Comparison of ENCODE assay signal across 16 mouse cellular contexts in the genomic region with DNA sequence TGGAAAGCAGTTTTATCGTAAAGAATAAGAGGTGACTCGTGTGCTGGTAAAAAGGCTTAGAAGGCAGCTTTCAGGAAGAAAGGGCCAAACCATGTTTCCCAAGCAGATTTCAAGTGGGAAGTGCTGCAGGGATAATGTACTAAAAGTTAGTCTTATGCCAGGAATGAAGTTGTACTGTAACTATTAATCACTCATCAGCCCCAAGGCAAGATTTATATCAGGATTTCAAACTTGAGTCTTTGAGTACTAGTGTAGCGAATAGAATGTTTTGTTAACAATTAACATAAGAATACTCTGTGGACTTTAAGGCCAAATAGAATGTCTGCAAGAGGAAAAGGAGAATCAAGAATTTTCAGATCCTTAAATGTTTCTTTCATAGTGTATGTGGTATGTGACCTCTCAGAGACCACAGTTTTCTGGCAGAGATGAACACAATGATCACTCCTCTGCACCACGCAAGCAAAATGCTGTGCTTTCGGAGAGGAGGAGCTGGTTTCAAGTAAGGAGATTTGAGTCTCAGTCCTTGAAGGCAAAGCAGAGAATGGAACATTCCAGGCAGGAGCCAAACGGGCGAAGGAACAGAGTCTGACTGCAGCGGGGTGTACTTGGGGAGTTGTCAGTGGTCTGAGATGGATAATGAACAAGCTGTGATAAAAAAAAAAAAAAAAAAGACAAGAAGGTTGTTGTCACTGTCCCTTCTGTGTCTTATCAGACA. TPM values are rescaled to one million over a fixed set of nuclear protein-coding genes. Genes with fewer than 3 reads are reported as not detected.
DNase-seq lines count a peak whose midpoint lies in the region; ATAC-seq and TF ChIP-seq lines count a peak whose summit lies in the region.
"Had no signal": no experiment of that assay in that cellular context is flagged by ENCODE, and none has a peak within 500 bp of the region (broad histone marks: within the 10 kb centered on the region; RNA-seq: fewer than 3 reads in every experiment).

No protein-coding gene starts in this region.

- no peak overlapping the region for H3K27ac ChIP-seq in heart, embryonic 10.5 days
- peak overlapping the region; percentile 65 for H3K27ac ChIP-seq in limb, embryonic 15.5 days
- no peak overlapping the region for H3K27ac ChIP-seq in intestine, postnatal 0 days (ENCODE audit: low read depth, low read length)
- H3K27ac ChIP-seq: embryonic facial prominence, embryonic 13.5 days; hindbrain, postnatal 0 days had no signal

- H3K27me3 ChIP-seq in heart, embryonic 10.5 days (ENCODE audit: insufficient read depth, poor library complexity, severe bottlenecking) = no peaks in the 10 kb centered on the region
- H3K27me3 ChIP-seq in Patski = no peaks in the 10 kb centered on the region
- H3K27me3 ChIP-seq in limb, embryonic 15.5 days = no peaks in the 10 kb centered on the region
- H3K27me3 ChIP-seq in intestine, postnatal 0 days (replicated peaks; ENCODE audit: control insufficient read depth, insufficient read depth, low read length) = no peaks in the 10 kb centered on the region
- H3K27me3 ChIP-seq: embryonic facial prominence, embryonic 13.5 days had no signal

- no peak overlapping the region for H3K4me3 ChIP-seq in heart, embryonic 10.5 days
- no peak overlapping the region for H3K4me3 ChIP-seq in limb, embryonic 15.5 days
- H3K4me3 ChIP-seq in intestine, postnatal 0 days (ENCODE audit: low read depth, low read length) = no peak overlapping the region
- H3K4me3 ChIP-seq: embryonic facial prominence, embryonic 13.5 days; myocyte had no signal

- H3K4me1 ChIP-seq in heart, embryonic 10.5 days = no peaks in the 10 kb centered on the region; the same call in 1 of the 2 replicates
- 0 out of 2 replicates have a peak, but pooled peaks cover 5% of the 10 kb centered on the region for H3K4me1 ChIP-seq in limb, embryonic 15.5 days
- H3K4me1 ChIP-seq in intestine, postnatal 0 days (replicated peaks; ENCODE audit: control insufficient read depth, insufficient read depth, low read length) = no peaks in the 10 kb centered on the region

- H3K9ac ChIP-seq in limb, embryonic 15.5 days = no peak overlapping the region
- no peak overlapping the region for H3K9ac ChIP-seq in intestine, postnatal 0 days (ENCODE audit: low read depth, low read length)
- H3K9ac ChIP-seq: embryonic facial prominence, embryonic 13.5 days; liver, postnatal 0 days had no signal

- peak; percentile 18 for DNase-seq in heart, postnatal 4 days
- no peak for DNase-seq in heart, embryonic 10.5 days (ENCODE audit: low spot score)
- peak; percentile 19 for DNase-seq in Patski (ENCODE audit: low read depth, low spot score)
- DNase-seq in kidney, adult 8-10 months = peak; percentile 41 to 63
- no peak for DNase-seq in right cerebral cortex, postnatal 10 days (ENCODE audit: low spot score in 2 of 2)
- DNase-seq in right cerebral cortex, postnatal 25 days = no peak
- DNase-seq: B cell, adult 2 months; cerebellum, adult 9-11 months; liver, postnatal 0 days; right cerebral cortex, postnatal 4 days had no signal

- no peaks in the 10 kb centered on the region for H3K9me3 ChIP-seq in heart, embryonic 10.5 days
- H3K9me3 ChIP-seq in limb, embryonic 15.5 days = no peaks in the 10 kb centered on the region
- H3K9me3 ChIP-seq in intestine, postnatal 0 days (ENCODE audit: control insufficient read depth) = no peaks in the 10 kb centered on the region
- H3K9me3 ChIP-seq: embryonic facial prominence, embryonic 13.5 days; G1E had no signal

- in situ Hi-C loops in Patski (cut with MboI; ENCODE audit: low pct_unique_long_range_greater_than_20kb) = no loop called here

- no peak overlapping the region for H3K4me2 ChIP-seq in limb, embryonic 15.5 days
- no peak overlapping the region for H3K4me2 ChIP-seq in intestine, postnatal 0 days (replicated peaks; ENCODE audit: low read depth)
- H3K4me2 ChIP-seq: embryonic facial prominence, embryonic 13.5 days had no signal

- no peak for TF ChIP-seq CTCF in Patski (IDR thresholded peaks at IDR 0.05)
- TF ChIP-seq CTCF in intestine, postnatal 0 days (IDR thresholded peaks at IDR 0.05; ENCODE audit: low read depth) = no peak

- CTCF ChIA-PET in Patski (lab: Charles Lee) = interaction anchor here (1.0 kb wide), 1 partner anchor 28 kb away, joined by 3 read pairs; no protein-coding TSS in a partner anchor

- no peaks in the 10 kb centered on the region for H3K36me3 ChIP-seq in heart, embryonic 10.5 days
- H3K36me3 ChIP-seq in limb, embryonic 15.5 days = no peaks in the 10 kb centered on the region
- H3K36me3 ChIP-seq in intestine, postnatal 0 days (ENCODE audit: control insufficient read depth, insufficient read depth) = no peaks in the 10 kb centered on the region
- H3K36me3 ChIP-seq: embryonic facial prominence, embryonic 13.5 days; G1E had no signal

- POLR2A ChIA-PET in Patski (lab: Charles Lee) = no interaction called here

- ATAC-seq in Patski = no peak
- peak; percentile 65; the same call in 1 of the 2 replicates for ATAC-seq in limb, embryonic 15.5 days (ENCODE audit: insufficient number of reproducible peaks, low FRiP score, low TSS enrichment, low read depth)
- no peak for ATAC-seq in intestine, postnatal 0 days
- ATAC-seq: hindbrain, postnatal 0 days; liver, postnatal 0 days had no signal

- WGBS in heart, embryonic 10.5 days = 66% methylated on average over 8 of the region's 8 CpGs
- 54% methylated on average over 8 of the region's 8 CpGs for WGBS in limb, embryonic 15.5 days
- 61% methylated on average over 8 of the region's 8 CpGs for WGBS in intestine, postnatal 0 days

RNA-seq across cellular contexts. Expression of a gene that starts 21.9 kb away (rescaled TPM):
- total RNA-seq in heart, postnatal 4 days (2021) = 10 to 100 TPM; 37.7 to 39.9 TPM
- polyA plus RNA-seq in heart, embryonic 10.5 days (2016; fragmentation: Nextera tagmentation; extraction: Ambion mirVana) = 2.0 and 5.6 TPM in 2 replicates
- polyA plus RNA-seq in Patski (2021) = 0.27 TPM
- 24.2 and 25.2 TPM in 2 replicates for polyA plus RNA-seq in limb, embryonic 15.5 days (2015; fragmentation: Nextera tagmentation; extraction: Ambion mirVana)
- polyA plus RNA-seq in intestine, postnatal 0 days (2015; fragmentation: Nextera tagmentation; extraction: Ambion mirVana) = 6.0 and 7.4 TPM in 2 replicates
- polyA plus RNA-seq: G1E had no signal

RNA-seq across cellular contexts. Expression of a gene that starts 48.3 kb away (rescaled TPM):
- total RNA-seq in heart, postnatal 4 days (2021) = 10 to 100 TPM; 42.4 to 45.1 TPM
- 81.3 and 84.0 TPM in 2 replicates for polyA plus RNA-seq in heart, embryonic 10.5 days (2016; fragmentation: Nextera tagmentation; extraction: Ambion mirVana)
- polyA plus RNA-seq in Patski (2021) = 49.0 TPM
- polyA plus RNA-seq in limb, embryonic 15.5 days (2015; fragmentation: Nextera tagmentation; extraction: Ambion mirVana) = 86.6 and 92.0 TPM in 2 replicates
- 26.9 and 31.4 TPM in 2 replicates for polyA plus RNA-seq in intestine, postnatal 0 days (2015; fragmentation: Nextera tagmentation; extraction: Ambion mirVana)

Comparison
In these comparisons a context has a peak if more than half of its experiments do, and no peak if none do; other contexts are left out.
1. DNase-seq: peak in heart, postnatal 4 days (single experiment), Patski (single experiment) and kidney, adult 8-10 months (2 of 2); none in heart, embryonic 10.5 days (single experiment), right cerebral cortex, postnatal 10 days (0 of 2) and right cerebral cortex, postnatal 25 days (single experiment).